Mouse (Mus musculus): ENCODE results near the gene Bsn. TPM values are rescaled to one million over a fixed set of nuclear protein-coding genes. Genes with fewer than 3 reads are reported as not detected.

The Bsn gene
- polyA plus RNA-seq, 1 experiment: 0.56 TPM

DNA sequence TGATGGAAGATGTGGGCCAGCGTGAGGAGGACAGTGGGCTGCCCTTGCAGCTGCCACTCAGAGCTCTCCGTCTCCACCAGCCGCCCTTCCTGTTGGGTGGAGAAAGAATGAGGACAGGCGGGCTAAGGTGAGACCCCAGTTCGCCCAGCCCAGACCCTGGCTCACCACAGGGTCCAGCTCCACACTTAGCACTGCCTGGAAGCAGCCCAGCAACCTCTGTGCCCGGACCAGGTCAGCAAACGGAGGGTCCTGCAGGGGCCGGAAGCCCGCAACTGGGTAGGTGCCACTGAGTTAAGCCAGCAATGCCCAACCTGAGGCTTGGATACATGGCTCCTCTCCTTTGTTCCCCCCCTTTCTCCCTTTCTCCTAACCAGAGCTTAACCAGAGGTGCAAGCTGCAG lies 121.2 kb downstream of the Bsn start:
- Histone ChIP-seq H3K79me2 (ENCODE audit: control insufficient read depth, insufficient read depth) (no peaks in the 10 kb centered on the region), H3K36me3 (ENCODE audit: control insufficient read depth, insufficient read depth) (peaks cover 5% of the 10 kb centered on the region), H3K27me3 (ENCODE audit: control insufficient read depth, insufficient read depth, insufficient read length) (no peaks in the 10 kb centered on the region), H3K4me2 (ENCODE audit: low read depth) (no peak overlapping the region), H3K4me3 (no peak overlapping the region), H3ac (ENCODE audit: control insufficient read depth, insufficient read length) (no peak overlapping the region)
- TF ChIP-seq POLR2AphosphoS2 (IDR thresholded peaks at IDR 0.05; ENCODE audit: insufficient read length, low read depth) (no peak), MYOD1 (IDR thresholded peaks at IDR 0.05; ENCODE audit: control insufficient read depth in 1 of 3, insufficient read length in 2 of 3, low read depth in 2 of 3) (no peak), CEBPB (IDR thresholded peaks at IDR 0.05; ENCODE audit: insufficient read depth, poor library complexity, severe bottlenecking) (no peak), E2F4 (IDR thresholded peaks at IDR 0.05; ENCODE audit: insufficient read depth) (no peak), USF1 (IDR thresholded peaks at IDR 0.05; ENCODE audit: low read depth) (no peak), TCF12 (IDR thresholded peaks at IDR 0.05; ENCODE audit: insufficient read depth, poor library complexity, severe bottlenecking) (no peak), SRF (IDR thresholded peaks at IDR 0.05; ENCODE audit: control insufficient read depth, insufficient read length, low read depth) (no peak), TCF3 (IDR thresholded peaks at IDR 0.05; ENCODE audit: insufficient read length, low read depth) (no peak), MYOG (IDR thresholded peaks at IDR 0.05; ENCODE audit: control insufficient read depth in 1 of 3, insufficient read depth in 1 of 3, insufficient read length in 2 of 3, low read depth in 2 of 3) (no peak), REST (IDR thresholded peaks at IDR 0.05; ENCODE audit: insufficient read depth, insufficient read length) (no peak)

DNA sequence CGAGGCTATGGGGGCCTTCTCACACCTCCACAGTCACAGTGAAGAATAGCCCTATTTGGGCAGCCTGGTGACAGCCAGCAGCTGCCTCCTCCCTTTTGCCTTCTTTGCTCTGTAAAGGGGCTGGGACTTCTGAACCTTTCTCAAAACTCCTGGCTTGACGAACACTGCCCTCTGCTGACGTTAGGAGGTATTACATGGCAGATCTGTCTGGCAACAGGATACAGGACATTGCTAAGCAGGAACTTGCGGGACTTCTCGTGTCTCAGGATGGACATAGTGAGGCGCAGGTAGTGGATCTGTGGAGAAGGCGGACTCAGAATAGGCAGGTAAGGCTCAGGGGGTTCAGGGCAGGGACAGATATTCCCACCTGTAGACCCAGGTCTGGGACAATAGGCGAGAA lies 122.3 kb downstream of the Bsn start:
- no peak overlapping the region for H3K4me2 ChIP-seq (ENCODE audit: low read depth)
- peaks cover 5% of the 10 kb centered on the region for H3K36me3 ChIP-seq (ENCODE audit: control insufficient read depth, insufficient read depth)
- no peak for TF ChIP-seq MYOD1 (IDR thresholded peaks at IDR 0.05; ENCODE audit: control insufficient read depth in 1 of 3, insufficient read length in 2 of 3, low read depth in 2 of 3)
- no peak for TF ChIP-seq SRF (IDR thresholded peaks at IDR 0.05; ENCODE audit: control insufficient read depth, insufficient read length, low read depth)
- no peak for TF ChIP-seq USF1 (IDR thresholded peaks at IDR 0.05; ENCODE audit: low read depth)
- TF ChIP-seq TCF12 (IDR thresholded peaks at IDR 0.05; ENCODE audit: insufficient read depth, poor library complexity, severe bottlenecking): no peak
- no peak for TF ChIP-seq REST (IDR thresholded peaks at IDR 0.05; ENCODE audit: insufficient read depth, insufficient read length)
- no peak for TF ChIP-seq POLR2A (IDR thresholded peaks at IDR 0.05; ENCODE audit: insufficient read length, low read depth)
- no peak for TF ChIP-seq E2F4 (IDR thresholded peaks at IDR 0.05; ENCODE audit: insufficient read depth)
- no peak for TF ChIP-seq CEBPB (IDR thresholded peaks at IDR 0.05; ENCODE audit: insufficient read depth, poor library complexity, severe bottlenecking)
- TF ChIP-seq MYOG (IDR thresholded peaks at IDR 0.05; ENCODE audit: control insufficient read depth in 1 of 3, insufficient read depth in 1 of 3, insufficient read length in 2 of 3, low read depth in 2 of 3): no peak
- no peak for TF ChIP-seq POLR2AphosphoS2 (IDR thresholded peaks at IDR 0.05; ENCODE audit: insufficient read length, low read depth)

DNA sequence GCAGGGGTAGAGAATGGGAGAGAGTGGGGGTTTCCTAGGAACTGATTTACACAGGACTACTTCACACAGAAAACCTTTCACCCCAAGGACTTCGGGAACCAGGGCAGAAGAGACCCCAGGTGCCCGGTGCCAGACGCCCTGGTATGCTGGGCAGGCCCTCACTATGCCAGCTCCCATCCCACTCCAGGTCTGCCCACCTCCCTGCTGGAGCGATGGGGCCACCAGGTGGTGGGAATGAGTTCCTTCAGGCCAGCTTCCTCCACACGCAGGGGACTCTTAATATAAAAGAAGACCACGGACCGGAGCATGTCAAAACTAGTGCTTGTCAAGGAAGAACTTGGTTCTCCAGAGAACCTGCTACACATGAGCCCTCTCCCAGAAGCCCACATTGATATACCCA lies 123.0 kb downstream of the Bsn start:
- TF ChIP-seq USF1 (IDR thresholded peaks at IDR 0.05; ENCODE audit: low read depth): no peak
- TF ChIP-seq TCF3 (IDR thresholded peaks at IDR 0.05; ENCODE audit: insufficient read length, low read depth): no peak
- no peak for TF ChIP-seq MAX (IDR thresholded peaks at IDR 0.05; ENCODE audit: low read depth)
- TF ChIP-seq POLR2AphosphoS2 (IDR thresholded peaks at IDR 0.05; ENCODE audit: insufficient read length, low read depth): no peak
- no peak for TF ChIP-seq REST (IDR thresholded peaks at IDR 0.05; ENCODE audit: insufficient read depth, insufficient read length)
- TF ChIP-seq TCF12 (IDR thresholded peaks at IDR 0.05; ENCODE audit: insufficient read depth, poor library complexity, severe bottlenecking): no peak
- TF ChIP-seq E2F4 (IDR thresholded peaks at IDR 0.05; ENCODE audit: insufficient read depth): no peak
- TF ChIP-seq CEBPB (IDR thresholded peaks at IDR 0.05; ENCODE audit: insufficient read depth, poor library complexity, severe bottlenecking): no peak
- TF ChIP-seq POLR2A (IDR thresholded peaks at IDR 0.05; ENCODE audit: insufficient read length, low read depth): no peak
- TF ChIP-seq MYOG (IDR thresholded peaks at IDR 0.05; ENCODE audit: control insufficient read depth in 1 of 3, insufficient read depth in 1 of 3, insufficient read length in 2 of 3, low read depth in 2 of 3): no peak
- TF ChIP-seq SRF (IDR thresholded peaks at IDR 0.05; ENCODE audit: control insufficient read depth, insufficient read length, low read depth): no peak
- TF ChIP-seq MYOD1 (IDR thresholded peaks at IDR 0.05; ENCODE audit: control insufficient read depth in 1 of 3, insufficient read length in 2 of 3, low read depth in 2 of 3): no peak
- peaks cover 5% of the 10 kb centered on the region for H3K36me3 ChIP-seq (ENCODE audit: control insufficient read depth, insufficient read depth)
- H3K4me3 ChIP-seq: no peak overlapping the region
- no peak overlapping the region for H3ac ChIP-seq (ENCODE audit: control insufficient read depth, insufficient read length)
- no peak overlapping the region for H3K4me2 ChIP-seq (ENCODE audit: low read depth)
- H3K79me2 ChIP-seq (ENCODE audit: control insufficient read depth, insufficient read depth): no peaks in the 10 kb centered on the region
- no peaks in the 10 kb centered on the region for H3K27me3 ChIP-seq (ENCODE audit: control insufficient read depth, insufficient read depth, insufficient read length)

More for the DNA sequence above, 122.3 kb downstream of the Bsn start:
- Histone ChIP-seq H3K79me2 (ENCODE audit: control insufficient read depth, insufficient read depth) (no peaks in the 10 kb centered on the region), H3K27me3 (ENCODE audit: control insufficient read depth, insufficient read depth, insufficient read length) (no peaks in the 10 kb centered on the region), H3K4me3 (no peak overlapping the region), H3ac (ENCODE audit: control insufficient read depth, insufficient read length) (no peak overlapping the region)

DNA sequence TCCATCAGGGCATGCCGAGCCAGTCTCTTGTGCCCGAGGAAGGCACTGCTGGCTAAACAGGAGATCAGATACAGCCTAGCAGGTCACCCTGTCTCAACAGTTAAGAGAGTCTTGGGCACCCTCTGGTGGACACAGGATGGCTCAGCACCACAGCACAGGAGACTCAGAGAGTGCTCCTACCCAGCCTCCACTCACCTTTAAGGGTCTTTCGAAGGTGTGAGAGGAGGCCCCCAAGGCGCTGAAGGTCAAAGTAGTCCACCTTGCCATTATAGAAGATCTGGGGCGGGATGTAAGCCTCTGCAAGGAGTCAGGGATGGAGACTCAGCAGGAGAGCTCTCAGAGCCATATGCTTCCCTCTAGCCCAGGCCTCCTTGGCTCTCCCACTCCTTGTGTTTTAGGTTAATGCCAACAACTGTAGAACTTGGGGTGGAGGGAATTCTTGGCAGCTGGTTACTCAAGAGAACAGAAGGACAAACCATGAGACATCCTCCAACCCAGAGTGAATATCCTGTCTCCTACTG lies 124.6 kb downstream of the Bsn start:
- Histone ChIP-seq H3ac (ENCODE audit: control insufficient read depth, insufficient read length) (no peak overlapping the region), H3K4me2 (ENCODE audit: low read depth) (no peak overlapping the region), H3K79me2 (ENCODE audit: control insufficient read depth, insufficient read depth) (no peaks in the 10 kb centered on the region), H3K27me3 (ENCODE audit: control insufficient read depth, insufficient read depth, insufficient read length) (no peaks in the 10 kb centered on the region), H3K36me3 (ENCODE audit: control insufficient read depth, insufficient read depth) (no peaks in the 10 kb centered on the region), H3K4me3 (no peak overlapping the region)
- TF ChIP-seq MYOG (IDR thresholded peaks at IDR 0.05; ENCODE audit: control insufficient read depth in 1 of 3, insufficient read depth in 1 of 3, insufficient read length in 2 of 3, low read depth in 2 of 3): no peak
- TF ChIP-seq CEBPB (IDR thresholded peaks at IDR 0.05; ENCODE audit: insufficient read depth, poor library complexity, severe bottlenecking): no peak
- TF ChIP-seq MAX (IDR thresholded peaks at IDR 0.05; ENCODE audit: low read depth): no peak
- no peak for TF ChIP-seq SRF (IDR thresholded peaks at IDR 0.05; ENCODE audit: control insufficient read depth, insufficient read length, low read depth)
- TF ChIP-seq TCF12 (IDR thresholded peaks at IDR 0.05; ENCODE audit: insufficient read depth, poor library complexity, severe bottlenecking): no peak
- no peak for TF ChIP-seq TCF3 (IDR thresholded peaks at IDR 0.05; ENCODE audit: insufficient read length, low read depth)
- TF ChIP-seq REST (IDR thresholded peaks at IDR 0.05; ENCODE audit: insufficient read depth, insufficient read length): no peak
- TF ChIP-seq MYOD1 (IDR thresholded peaks at IDR 0.05; ENCODE audit: control insufficient read depth in 1 of 3, insufficient read length in 2 of 3, low read depth in 2 of 3): no peak
- no peak for TF ChIP-seq USF1 (IDR thresholded peaks at IDR 0.05; ENCODE audit: low read depth)
- no peak for TF ChIP-seq E2F4 (IDR thresholded peaks at IDR 0.05; ENCODE audit: insufficient read depth)
- no peak for TF ChIP-seq POLR2A (IDR thresholded peaks at IDR 0.05; ENCODE audit: insufficient read length, low read depth)
- TF ChIP-seq POLR2AphosphoS2 (IDR thresholded peaks at IDR 0.05; ENCODE audit: insufficient read length, low read depth): no peak
